Mouse (Mus musculus) cerebellum, adult 9-11 months (tissue): ENCODE measurements around the gene Trir.

Experiments
- DNase-seq: peaks from one replicate; pipeline ENCODE4 v3.0.0; 2022

The Trir gene

GRCm38 (mm10) chr8:84995680-84996079 lies 30.9 kb upstream of the Trir start:
- peak; percentile 33 for DNase-seq

GRCm38 (mm10) chr8:84996978-84997377 lies 29.6 kb upstream of the Trir start:
- peak; percentile 28 for DNase-seq

- peak; percentile 95 for DNase-seq
Measured at GRCm38 (mm10) chr8:84997649-84998295, 28.9 kb upstream of the Trir start.

- peak; percentile 8 for DNase-seq
Measured at GRCm38 (mm10) chr8:85007686-85008085, 18.9 kb upstream of the Trir start.

GRCm38 (mm10) chr8:85011242-85011641 lies 15.4 kb upstream of the Trir start:
- DNase-seq: no peak

- DNase-seq: peak; percentile 78
Measured at GRCm38 (mm10) chr8:85013230-85013840, 13.3 kb upstream of the Trir start.

GRCm38 (mm10) chr8:85014431-85014830 lies 12.2 kb upstream of the Trir start, which contains the start of gene Best2:
Gene Best2 (minus strand): TSS chr8:85014531.
- DNase-seq: no peak

- DNase-seq: peak; percentile 10
Measured at GRCm38 (mm10) chr8:85016724-85017123, 9.9 kb upstream of the Trir start.

GRCm38 (mm10) chr8:85017209-85017608 lies 9.4 kb upstream of the Trir start:
- no peak for DNase-seq

- DNase-seq: no peak
Measured at GRCm38 (mm10) chr8:85021514-85022055, 5.0 kb upstream of the Trir start.

GRCm38 (mm10) chr8:85023846-85024245 lies 2.8 kb upstream of the Trir start:
- DNase-seq: peak; percentile 50

GRCm38 (mm10) chr8:85025098-85025932 lies 1.3 kb upstream of the Trir start, which contains the start of gene Asna1:
Gene Asna1 (minus strand): TSS chr8:85025281.
- peak; percentile 85 for DNase-seq

- DNase-seq: no peak
Measured at GRCm38 (mm10) chr8:85027516-85027855, 863 bp downstream of the Trir start.

- no peak for DNase-seq
Measured at GRCm38 (mm10) chr8:85027922-85028321, 1.3 kb downstream of the Trir start.

GRCm38 (mm10) chr8:85029271-85029670 lies 2.6 kb downstream of the Trir start:
- DNase-seq: peak; percentile 49

- DNase-seq: no peak
Measured at GRCm38 (mm10) chr8:85032622-85033311, 6.1 kb downstream of the Trir start.

GRCm38 (mm10) chr8:85033867-85034266 lies 7.2 kb downstream of the Trir start:
- DNase-seq: peak; percentile 48

GRCm38 (mm10) chr8:85034764-85035163 lies 8.1 kb downstream of the Trir start:
- DNase-seq: peak; percentile 77

- peak; percentile 56 for DNase-seq
Measured at GRCm38 (mm10) chr8:85035165-85035727, 8.6 kb downstream of the Trir start.

- peak; percentile 59 for DNase-seq
Measured at GRCm38 (mm10) chr8:85035728-85036310, 9.2 kb downstream of the Trir start.

- DNase-seq: no peak
Measured at GRCm38 (mm10) chr8:85036381-85036717, 9.7 kb downstream of the Trir start.

GRCm38 (mm10) chr8:85036718-85037365 lies 10.2 kb downstream of the Trir start, which contains the start of gene Tnpo2:
Gene Tnpo2 (plus strand): TSS chr8:85036915.
- peak; percentile 95 for DNase-seq
